Mouse (Mus musculus) ES-Bruce4 (cell line): Measurements from ENCODE around the gene Ttc24. TPM values are rescaled to one million over a fixed set of nuclear protein-coding genes. Genes with fewer than 3 reads are reported as not detected.

Source experiments
- H3K27ac ChIP-seq: 2 replicates; pipeline ENCODE4 v1.5.1; 2012; ENCODE audit warnings: low read length, inconsistent platforms; ENCODE audit not compliant: insufficient read depth
- H3K27me3 ChIP-seq: 2 replicates; pipeline ENCODE4 v1.6.1; 2012; ENCODE audit warnings: mild to moderate bottlenecking, low read length, inconsistent platforms; ENCODE audit not compliant: control insufficient read depth, poor library complexity, insufficient read depth, severe bottlenecking
- H3K36me3 ChIP-seq: 2 replicates; pipeline ENCODE4 v1.6.1; 2012; ENCODE audit warnings: inconsistent platforms, mild to moderate bottlenecking, low read length, moderate library complexity; ENCODE audit not compliant: control insufficient read depth, poor library complexity, insufficient read depth, severe bottlenecking
- H3K4me1 ChIP-seq: one replicate; pipeline ENCODE4 v1.8.1; 2011; ENCODE audit warnings: low read length; ENCODE audit not compliant: control insufficient read depth, insufficient read depth
- H3K4me3 ChIP-seq: 2 replicates; pipeline ENCODE4 v1.5.1; 2011; ENCODE audit warnings: low read depth, mild to moderate bottlenecking, low read length
- H3K9ac ChIP-seq: 2 replicates; pipeline ENCODE4 v1.6.1; 2012; ENCODE audit warnings: low read depth, mild to moderate bottlenecking, inconsistent platforms; ENCODE audit not compliant: poor library complexity, severe bottlenecking
- H3K9me3 ChIP-seq: replicated peaks from 2 replicates; pipeline ENCODE4 v1.6.1; 2012; ENCODE audit warnings: mild to moderate bottlenecking, low read length, inconsistent platforms; ENCODE audit not compliant: control insufficient read depth, poor library complexity, insufficient read depth, severe bottlenecking
- CTCF ChIP-seq: IDR thresholded peaks from one replicate; pipeline ENCODE4 v1.8.1; 2011; ENCODE audit warnings: low read depth, low read length
- EP300 ChIP-seq: IDR thresholded peaks from 2 replicates; pipeline ENCODE4 v1.6.1; 2011; ENCODE audit warnings: low read depth, low read length; ENCODE audit not compliant: insufficient read depth
- POLR2A ChIP-seq: IDR thresholded peaks from one replicate; pipeline ENCODE4 v1.8.1; 2011; ENCODE audit warnings: low read length; ENCODE audit not compliant: insufficient read depth
- polyA plus RNA-seq: library from polyadenylated mRNA; stranded (reverse); fragments of >200 nt; gene quantifications from 2 replicates; pipeline ENCODE4 v1.2.4, GENCODE M21; 2011; ENCODE audit warnings: low read depth; ENCODE audit not compliant: missing spikeins, insufficient read depth, insufficient read length

Ttc24 gene
- polyA plus RNA-seq, 1 experiment, result not detected

DNA sequence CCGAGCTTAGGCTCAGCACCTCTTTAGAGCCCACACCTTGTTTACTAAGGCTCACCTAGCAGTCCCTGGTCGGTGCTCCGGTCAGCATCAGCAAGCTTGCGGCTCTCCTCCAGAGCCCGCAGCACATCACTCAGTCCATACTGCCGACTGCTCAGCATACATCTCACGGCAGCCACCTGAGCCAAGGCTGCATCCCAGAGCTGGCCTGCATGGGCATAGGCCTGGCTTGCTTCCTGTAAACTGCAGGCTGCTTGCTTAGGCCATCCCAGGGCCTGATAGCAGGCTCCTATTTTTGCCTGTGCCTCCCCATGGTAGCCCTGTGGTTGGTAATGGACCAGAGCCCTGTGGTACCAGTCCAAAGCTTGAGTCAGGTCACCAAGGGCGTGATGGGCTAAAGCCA lies 3.3 kb downstream of the Ttc24 start:
- no peak overlapping the region for H3K4me3 ChIP-seq
- H3K36me3 ChIP-seq, result no peaks in the 10 kb centered on the region
- no peaks in the 10 kb centered on the region for H3K9me3 ChIP-seq
- H3K9ac ChIP-seq, result no peak overlapping the region
- H3K4me1 ChIP-seq, result no peaks in the 10 kb centered on the region
- no peak overlapping the region for H3K27ac ChIP-seq
- H3K27me3 ChIP-seq, result no peaks in the 10 kb centered on the region
- TF ChIP-seq EP300 (no peak), CTCF (no peak), POLR2A (no peak)

DNA sequence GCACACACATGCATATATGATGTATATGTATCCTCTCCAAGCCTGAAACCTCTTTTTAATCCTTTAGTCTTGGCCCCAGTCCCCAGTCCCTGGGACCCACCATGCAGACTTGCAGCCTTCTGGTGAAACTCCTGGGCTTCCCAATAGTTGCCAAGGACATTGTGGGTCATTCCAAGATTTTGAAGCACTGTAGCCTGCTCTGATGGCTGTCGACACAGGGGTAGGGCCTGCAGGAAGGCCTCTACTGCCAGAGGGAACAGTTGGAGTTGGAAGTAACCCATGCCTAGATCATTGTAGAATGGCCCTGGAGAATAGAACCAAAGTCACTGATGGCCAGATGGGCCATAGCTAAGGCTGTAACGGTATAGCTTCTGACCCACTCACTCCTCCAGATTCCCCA lies 3.8 kb downstream of the Ttc24 start:
- no peaks in the 10 kb centered on the region for H3K9me3 ChIP-seq
- H3K36me3 ChIP-seq, result no peaks in the 10 kb centered on the region
- no peak overlapping the region for H3K27ac ChIP-seq
- no peaks in the 10 kb centered on the region for H3K27me3 ChIP-seq
- no peak overlapping the region for H3K9ac ChIP-seq
- H3K4me1 ChIP-seq, result no peaks in the 10 kb centered on the region
- no peak overlapping the region for H3K4me3 ChIP-seq
- TF ChIP-seq POLR2A (no peak), CTCF (no peak), EP300 (no peak)

DNA sequence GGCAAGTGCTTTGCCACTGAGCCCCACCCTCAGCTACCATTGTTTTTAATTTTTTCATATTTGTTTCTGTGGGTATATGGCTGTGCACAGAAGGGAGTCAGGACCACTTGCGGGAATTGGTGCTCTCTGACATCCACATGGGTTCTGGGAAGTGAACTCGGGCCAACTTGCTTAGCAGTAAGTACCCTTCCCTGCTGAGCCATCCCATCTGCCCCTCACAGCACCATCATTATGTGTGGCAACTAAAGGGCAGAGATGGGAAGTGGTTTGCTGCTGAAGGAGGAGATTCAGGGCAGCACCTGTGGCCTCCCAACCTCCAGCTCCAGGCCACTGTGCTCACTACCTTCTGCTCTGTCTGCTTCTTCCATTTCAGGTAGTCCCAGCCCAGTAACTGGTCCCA lies 4.5 kb downstream of the Ttc24 start:
- Histone ChIP-seq H3K9ac (no peak overlapping the region), H3K36me3 (no peaks in the 10 kb centered on the region), H3K4me3 (no peak overlapping the region), H3K27me3 (no peaks in the 10 kb centered on the region), H3K27ac (no peak overlapping the region), H3K9me3 (no peaks in the 10 kb centered on the region), H3K4me1 (no peaks in the 10 kb centered on the region)
- no peak for TF ChIP-seq CTCF
- no peak for TF ChIP-seq EP300
- TF ChIP-seq POLR2A, result no peak

DNA sequence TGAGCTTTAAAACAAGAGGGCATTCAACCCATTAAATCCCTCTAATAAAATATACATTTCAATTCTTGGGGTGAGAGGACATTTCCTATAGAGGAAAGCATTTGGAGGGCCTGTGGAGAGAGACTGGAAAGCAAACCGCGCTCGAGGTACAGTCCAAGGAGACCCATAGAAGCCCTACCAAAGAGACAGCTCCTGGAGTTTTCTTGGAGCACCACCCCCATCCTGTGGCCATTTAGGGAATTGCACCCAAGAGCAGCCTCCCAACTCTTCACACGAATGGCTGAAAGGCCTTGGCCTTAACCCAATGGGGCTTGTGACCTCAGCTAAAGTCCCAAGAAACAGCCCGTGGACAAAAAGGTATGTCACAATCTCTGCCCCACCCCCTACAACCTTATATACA lies 6.3 kb downstream of the Ttc24 start:
- H3K4me3 ChIP-seq, result no peak overlapping the region

DNA sequence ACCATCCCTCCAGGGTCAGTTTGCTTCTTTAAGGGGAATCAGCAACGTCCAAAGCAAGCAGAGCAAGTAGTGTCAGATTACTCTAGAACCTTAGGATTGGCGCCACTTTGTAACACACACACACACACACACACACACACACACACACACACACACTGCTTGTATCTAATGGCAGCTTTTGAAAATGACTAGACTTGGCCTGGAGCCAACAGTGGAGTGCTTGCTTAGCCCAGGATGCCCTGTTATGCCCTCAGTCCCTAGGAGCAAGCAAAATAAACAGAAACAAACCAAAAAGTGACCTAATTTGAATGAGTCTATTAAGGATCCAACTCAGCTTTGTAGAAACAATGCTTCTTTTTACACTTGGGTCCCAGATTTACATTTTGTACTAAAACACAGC lies 9.7 kb downstream of the Ttc24 start:
- H3K4me1 ChIP-seq, result no peaks in the 10 kb centered on the region
- no peak overlapping the region for H3K4me3 ChIP-seq
- H3K36me3 ChIP-seq, result no peaks in the 10 kb centered on the region
- no peak overlapping the region for H3K9ac ChIP-seq
- no peak for TF ChIP-seq EP300
- no peak for TF ChIP-seq CTCF
- TF ChIP-seq POLR2A, result no peak
- H3K27me3 ChIP-seq, result no peaks in the 10 kb centered on the region
- H3K9me3 ChIP-seq, result peaks cover 14% of the 10 kb centered on the region
- no peak overlapping the region for H3K27ac ChIP-seq

More for the DNA sequence above, 6.3 kb downstream of the Ttc24 start:
- no peaks in the 10 kb centered on the region for H3K27me3 ChIP-seq
- no peak for TF ChIP-seq POLR2A
- TF ChIP-seq CTCF, result peak; percentile 78
- H3K4me1 ChIP-seq, result no peaks in the 10 kb centered on the region
- 0 out of 2 replicates have a peak overlapping the region, but pooled peaks have one; percentile 17 for H3K9ac ChIP-seq
- no peak overlapping the region for H3K27ac ChIP-seq
- peaks cover 5% of the 10 kb centered on the region; the same call in 1 of the 2 replicates for H3K9me3 ChIP-seq
- H3K36me3 ChIP-seq, result no peaks in the 10 kb centered on the region

DNA sequence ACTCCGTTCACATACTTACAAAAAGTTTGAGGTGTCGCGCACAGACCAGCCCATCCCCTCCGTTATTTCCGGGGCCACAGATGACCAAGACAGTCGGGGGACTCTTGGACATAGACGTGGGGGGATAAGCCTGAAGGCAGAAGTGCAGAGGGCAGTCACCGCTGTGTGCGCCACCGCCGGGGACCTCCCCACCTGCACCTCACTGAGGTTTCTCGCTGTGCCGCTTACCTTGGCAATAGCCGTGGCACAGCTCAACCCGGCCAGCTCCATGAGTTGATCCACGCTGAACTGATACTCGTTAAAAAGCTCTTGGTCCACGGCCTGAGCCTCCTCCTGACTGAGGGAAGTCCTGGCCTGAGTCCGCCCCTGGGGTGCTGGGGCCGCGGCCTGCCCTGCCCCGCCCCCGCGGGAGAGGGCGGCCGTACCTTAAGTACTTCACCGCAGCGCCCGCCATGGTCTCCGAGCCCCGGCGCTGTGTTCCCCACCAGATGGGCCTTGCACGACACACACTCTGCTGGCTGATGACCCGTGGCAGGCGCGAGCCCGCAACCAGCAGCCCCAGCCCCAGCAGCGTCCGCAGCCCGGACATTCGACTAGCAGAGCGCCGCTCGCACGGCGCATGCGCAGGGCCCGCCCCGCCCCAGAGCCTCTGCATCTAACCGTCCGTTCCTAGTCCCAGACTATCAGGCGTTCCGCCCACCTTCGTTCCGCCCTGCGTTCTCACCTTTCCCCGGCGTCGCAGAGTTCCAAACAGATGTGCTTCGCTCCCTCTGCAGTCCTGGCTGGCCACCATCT lies 20.0 kb downstream of the Ttc24 start, which contains the start of gene Naxe:
TSS of gene Naxe (minus strand) at position 594 of the 795 bp plus-strand sequence.
- H3K27ac ChIP-seq, result no peak within 1 kb of the TSS
- H3K27me3 ChIP-seq, result no peaks in the 10 kb centered on the region
- no peak for TF ChIP-seq CTCF
- peak; percentile 83 for TF ChIP-seq POLR2A
- H3K4me1 ChIP-seq, result no peaks in the 10 kb centered on the region
- peaks cover 19% of the 10 kb centered on the region for H3K36me3 ChIP-seq
- peak within 1 kb of the TSS; percentile 69 for H3K9ac ChIP-seq
- peak within 1 kb of the TSS; percentile 88 for H3K4me3 ChIP-seq
- no peaks in the 10 kb centered on the region for H3K9me3 ChIP-seq
